ENCODE assay signal across 28 mouse cellular contexts in genomic region chr6:64504394-64504793, GRCm38 (mm10).
DNase-seq lines count a peak whose midpoint lies in the region; ATAC-seq lines count a peak whose summit lies in the region.
"Had no signal": no experiment of that assay in that cellular context is flagged by ENCODE, and none has a peak within 500 bp of the region (broad histone marks: within the 10 kb centered on the region; RNA-seq: fewer than 3 reads in every experiment).

No protein-coding gene starts in this region.

- no peaks in the 10 kb centered on the region for H3K27me3 ChIP-seq in limb, embryonic 11.5 days (ENCODE audit: control insufficient read depth, insufficient read depth, low read length)
- no peaks in the 10 kb centered on the region for H3K27me3 ChIP-seq in limb, embryonic 10.5 days (ENCODE audit: low read depth, poor library complexity, severe bottlenecking)
- no peaks in the 10 kb centered on the region for H3K27me3 ChIP-seq in limb, embryonic 12.5 days
- H3K27me3 ChIP-seq: embryonic facial prominence, embryonic 15.5 days; forebrain, embryonic 13.5 days; hindbrain, embryonic 15.5 days had no signal

- no peak overlapping the region for H3K4me3 ChIP-seq in limb, embryonic 11.5 days (ENCODE audit: low read depth, low read length)
- no peak overlapping the region for H3K4me3 ChIP-seq in limb, embryonic 10.5 days
- H3K4me3 ChIP-seq in limb, embryonic 12.5 days (replicated peaks): no peak overlapping the region
- H3K4me3 ChIP-seq: embryonic facial prominence, embryonic 15.5 days; forebrain, embryonic 13.5 days; hindbrain, embryonic 15.5 days; left cerebral cortex, adult 2 months had no signal

- no peak for DNase-seq in limb, embryonic 11.5 days (ENCODE audit: low spot score)
- DNase-seq in limb, embryonic 10.5 days (ENCODE audit: low spot score): no peak
- DNase-seq in embryo, embryonic 10.5 days (ENCODE audit: low spot score): peak; percentile 6
- no peak for DNase-seq in layer of hippocampus, adult 9-10 months (ENCODE audit: low spot score)
- DNase-seq in adrenal gland, adult 18-20 months (ENCODE audit: low spot score in 2 of 2): no peak
- no peak for DNase-seq in layer of hippocampus, adult 18-20 months (ENCODE audit: low spot score in 2 of 2)
- DNase-seq: adrenal gland, postnatal 25 days; cerebellum, adult 11-12 months; cerebellum, adult 9-11 months; gastrocnemius, postnatal 25 days; heart, adult 18-20 months; heart, postnatal 4 days; kidney, adult 2 months; lung, postnatal 36 days; right cerebral cortex, postnatal 4 days; thymus, adult 18-20 months; thymus, postnatal 25 days had no signal

- no peaks in the 10 kb centered on the region for H3K9me3 ChIP-seq in limb, embryonic 11.5 days (ENCODE audit: control insufficient read depth, low read length)
- H3K9me3 ChIP-seq in limb, embryonic 10.5 days (replicated peaks): no peaks in the 10 kb centered on the region
- H3K9me3 ChIP-seq in limb, embryonic 12.5 days: no peaks in the 10 kb centered on the region
- H3K9me3 ChIP-seq: embryonic facial prominence, embryonic 15.5 days; forebrain, embryonic 13.5 days; hindbrain, embryonic 15.5 days had no signal

- H3K36me3 ChIP-seq in limb, embryonic 11.5 days (ENCODE audit: control insufficient read depth, insufficient read depth, low read length): no peaks in the 10 kb centered on the region
- H3K36me3 ChIP-seq in limb, embryonic 10.5 days: no peaks in the 10 kb centered on the region
- no peaks in the 10 kb centered on the region for H3K36me3 ChIP-seq in limb, embryonic 12.5 days
- H3K36me3 ChIP-seq: embryonic facial prominence, embryonic 15.5 days; hindbrain, embryonic 15.5 days had no signal

- H3K9ac ChIP-seq in limb, embryonic 11.5 days (ENCODE audit: low read length): no peak overlapping the region
- no peak overlapping the region for H3K9ac ChIP-seq in limb, embryonic 12.5 days (replicated peaks)
- H3K9ac ChIP-seq: embryonic facial prominence, embryonic 15.5 days; forebrain, embryonic 13.5 days; hindbrain, embryonic 15.5 days had no signal

- H3K27ac ChIP-seq in limb, embryonic 11.5 days (replicated peaks; ENCODE audit: low read depth, low read length): no peak overlapping the region
- no peak overlapping the region for H3K27ac ChIP-seq in limb, embryonic 10.5 days
- H3K27ac ChIP-seq in limb, embryonic 12.5 days: no peak overlapping the region
- H3K27ac ChIP-seq: embryonic facial prominence, embryonic 15.5 days; forebrain, embryonic 13.5 days; hindbrain, embryonic 15.5 days; left cerebral cortex, adult 2 months; stomach, postnatal 0 days had no signal

- no peaks in the 10 kb centered on the region for H3K4me1 ChIP-seq in limb, embryonic 11.5 days (ENCODE audit: control insufficient read depth, insufficient read depth, low read length)
- no peaks in the 10 kb centered on the region for H3K4me1 ChIP-seq in limb, embryonic 10.5 days
- H3K4me1 ChIP-seq in limb, embryonic 12.5 days (replicated peaks): peaks cover 7% of the 10 kb centered on the region; the same call in 1 of the 2 replicates
- H3K4me1 ChIP-seq: embryonic facial prominence, embryonic 15.5 days; forebrain, embryonic 13.5 days; hindbrain, embryonic 15.5 days had no signal

- H3K4me2 ChIP-seq in limb, embryonic 11.5 days (ENCODE audit: low read depth, severe bottlenecking): no peak overlapping the region
- no peak overlapping the region for H3K4me2 ChIP-seq in limb, embryonic 12.5 days
- H3K4me2 ChIP-seq: embryonic facial prominence, embryonic 15.5 days; forebrain, embryonic 13.5 days; heart, embryonic 11.5 days; hindbrain, embryonic 15.5 days; liver, embryonic 11.5 days; midbrain, embryonic 11.5 days had no signal

- 25% methylated on average over 1 of the region's 1 CpGs for WGBS in limb, embryonic 11.5 days
- WGBS in limb, embryonic 10.5 days: 64% methylated on average over 1 of the region's 1 CpGs
- WGBS in limb, embryonic 12.5 days: 19% methylated on average over 1 of the region's 1 CpGs

- ATAC-seq in limb, embryonic 11.5 days (ENCODE audit: insufficient number of reproducible peaks, low FRiP score, low TSS enrichment, low read depth): 0 out of 2 replicates have a peak, but pooled peaks have one; percentile 35
- peak; percentile 84 for ATAC-seq in limb, embryonic 12.5 days (ENCODE audit: insufficient number of reproducible peaks, insufficient read depth, low FRiP score, low TSS enrichment, low read depth)
- ATAC-seq: forebrain, embryonic 13.5 days; inflammation-experienced regulatory T-cells, adult 6 months; midbrain, embryonic 16.5 days had no signal
